Mouse (Mus musculus): ENCODE data around the gene Unc13d.

- TF ChIP-seq POLR2A (IDR thresholded peaks at IDR 0.05; ENCODE audit: low read depth, low read length) (no peak), CTCF (IDR thresholded peaks at IDR 0.05; ENCODE audit: extremely low read depth, insufficient read length, insufficient replicate concordance, low read depth, low read length) (no peak)
Observed at GRCm38 (mm10) chr11:116076836-116077235, 925 bp downstream of the Unc13d start.
